In the genomic region with DNA sequence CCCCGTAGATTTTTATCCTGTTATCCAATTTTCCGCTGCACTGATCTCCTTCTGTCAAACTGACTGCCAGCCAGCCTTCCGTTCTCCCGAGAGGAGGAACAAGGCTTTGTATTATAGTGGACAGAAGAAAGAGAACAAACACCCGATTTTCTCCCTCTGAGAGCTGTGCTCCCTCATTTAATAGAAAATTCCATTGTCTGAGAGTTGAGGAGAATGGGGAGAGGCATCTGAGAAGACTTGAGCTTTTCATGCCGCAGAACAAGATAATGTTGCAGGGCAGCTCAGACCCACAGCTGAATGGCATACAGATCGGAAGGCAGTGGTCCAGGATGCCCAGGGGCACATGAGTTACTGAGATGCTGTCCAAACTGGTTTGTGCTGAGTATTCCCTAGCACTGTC, we compare ENCODE assay signal across 10 mouse cellular contexts.
DNase-seq lines count a peak whose midpoint lies in the region; ATAC-seq and TF ChIP-seq lines count a peak whose summit lies in the region.
"Had no signal": no experiment of that assay in that cellular context is flagged by ENCODE, and none has a peak within 500 bp of the region (broad histone marks: within the 10 kb centered on the region; RNA-seq: fewer than 3 reads in every experiment).

No protein-coding gene starts in this region.

- WGBS in hindbrain, embryonic 12.5 days, result 21% methylated on average over 7 of the region's 7 CpGs
- 20% methylated on average over 7 of the region's 7 CpGs for WGBS in neural tube, embryonic 14.5 days
- 65% methylated on average over 7 of the region's 7 CpGs for WGBS in intestine, postnatal 0 days

- ATAC-seq in frontal cortex, adult (ENCODE audit: low TSS enrichment), result peak; percentile 87
- peak; percentile 92 for ATAC-seq in hindbrain, embryonic 12.5 days (ENCODE audit: low FRiP score)
- ATAC-seq in neural tube, embryonic 14.5 days (ENCODE audit: low read depth), result peak; percentile 88
- no peak for ATAC-seq in intestine, postnatal 0 days

- H3K36me3 ChIP-seq in hindbrain, embryonic 12.5 days, result no peaks in the 10 kb centered on the region
- H3K36me3 ChIP-seq in neural tube, embryonic 14.5 days (ENCODE audit: control insufficient read depth, insufficient read depth, low read length), result no peaks in the 10 kb centered on the region
- H3K36me3 ChIP-seq in intestine, postnatal 0 days (ENCODE audit: control insufficient read depth, insufficient read depth), result no peaks in the 10 kb centered on the region

- peak overlapping the region; percentile 76 for H3K27ac ChIP-seq in hindbrain, embryonic 12.5 days
- peak overlapping the region; percentile 53 for H3K27ac ChIP-seq in neural tube, embryonic 14.5 days (ENCODE audit: low read depth, low read length)
- no peak overlapping the region for H3K27ac ChIP-seq in intestine, postnatal 0 days (ENCODE audit: low read depth, low read length)

- no peak for DNase-seq in frontal cortex, postnatal 25 days (ENCODE audit: low spot score in 2 of 2)
- peak; percentile 46 for DNase-seq in embryo, embryonic 11 days
- DNase-seq in ovary, postnatal 10 days (ENCODE audit: low spot score), result no peak
- no peak for DNase-seq in ovary, postnatal 36 days (ENCODE audit: low spot score)
- DNase-seq: lung, postnatal 4 days; right cerebral cortex, postnatal 25 days had no signal

- H3K9ac ChIP-seq in hindbrain, embryonic 12.5 days, result no peak overlapping the region
- no peak overlapping the region for H3K9ac ChIP-seq in neural tube, embryonic 14.5 days (replicated peaks; ENCODE audit: low read depth, low read length)
- no peak overlapping the region for H3K9ac ChIP-seq in intestine, postnatal 0 days (ENCODE audit: low read depth, low read length)

- no peaks in the 10 kb centered on the region for H3K9me3 ChIP-seq in hindbrain, embryonic 12.5 days (replicated peaks)
- no peaks in the 10 kb centered on the region for H3K9me3 ChIP-seq in neural tube, embryonic 14.5 days (ENCODE audit: control insufficient read depth, low read length)
- no peaks in the 10 kb centered on the region for H3K9me3 ChIP-seq in intestine, postnatal 0 days (ENCODE audit: control insufficient read depth)

- H3K4me2 ChIP-seq in hindbrain, embryonic 12.5 days (replicated peaks), result peak overlapping the region; percentile 35
- peak overlapping the region; percentile 45 for H3K4me2 ChIP-seq in neural tube, embryonic 14.5 days (ENCODE audit: low read depth, low read length)
- H3K4me2 ChIP-seq in intestine, postnatal 0 days (replicated peaks; ENCODE audit: low read depth), result no peak overlapping the region

- no peaks in the 10 kb centered on the region for H3K27me3 ChIP-seq in hindbrain, embryonic 12.5 days
- no peaks in the 10 kb centered on the region for H3K27me3 ChIP-seq in neural tube, embryonic 14.5 days (ENCODE audit: control insufficient read depth, insufficient read depth, low read length)
- H3K27me3 ChIP-seq in intestine, postnatal 0 days (replicated peaks; ENCODE audit: control insufficient read depth, insufficient read depth, low read length), result no peaks in the 10 kb centered on the region

- TF ChIP-seq CTCF in intestine, postnatal 0 days (IDR thresholded peaks at IDR 0.05; ENCODE audit: low read depth), result no peak

- H3K4me3 ChIP-seq in hindbrain, embryonic 12.5 days, result 0 out of 2 replicates have a peak overlapping the region, but pooled peaks have one; percentile 2
- peak overlapping the region; percentile 8; the same call in 1 of the 2 replicates for H3K4me3 ChIP-seq in neural tube, embryonic 14.5 days (ENCODE audit: low read depth, low read length)
- no peak overlapping the region for H3K4me3 ChIP-seq in intestine, postnatal 0 days (ENCODE audit: low read depth, low read length)

- 0 out of 2 replicates have a peak, but pooled peaks cover 3% of the 10 kb centered on the region for H3K4me1 ChIP-seq in hindbrain, embryonic 12.5 days
- no peaks in the 10 kb centered on the region for H3K4me1 ChIP-seq in neural tube, embryonic 14.5 days (ENCODE audit: control insufficient read depth, insufficient read depth, low read length)
- H3K4me1 ChIP-seq in intestine, postnatal 0 days (replicated peaks; ENCODE audit: control insufficient read depth, insufficient read depth, low read length), result no peaks in the 10 kb centered on the region
